Mouse (Mus musculus) thymus, postnatal 25 days (tissue): ENCODE results near the gene Anks1b.

ENCODE experiments used
- DNase-seq: peaks from one replicate; pipeline ENCODE4 v3.0.0; 2022

Gene Anks1b

GRCm38 (mm10) chr10:90400382-90400781 is 527.1 kb downstream of the Anks1b start:
- DNase-seq: no peak

- no peak for DNase-seq
Observed at GRCm38 (mm10) chr10:90408484-90408883, 535.2 kb downstream of the Anks1b start.

GRCm38 (mm10) chr10:90431527-90431926 is 558.2 kb downstream of the Anks1b start:
- DNase-seq: no peak

- no peak for DNase-seq
Observed at GRCm38 (mm10) chr10:90431974-90432373, 558.7 kb downstream of the Anks1b start.

DNA sequence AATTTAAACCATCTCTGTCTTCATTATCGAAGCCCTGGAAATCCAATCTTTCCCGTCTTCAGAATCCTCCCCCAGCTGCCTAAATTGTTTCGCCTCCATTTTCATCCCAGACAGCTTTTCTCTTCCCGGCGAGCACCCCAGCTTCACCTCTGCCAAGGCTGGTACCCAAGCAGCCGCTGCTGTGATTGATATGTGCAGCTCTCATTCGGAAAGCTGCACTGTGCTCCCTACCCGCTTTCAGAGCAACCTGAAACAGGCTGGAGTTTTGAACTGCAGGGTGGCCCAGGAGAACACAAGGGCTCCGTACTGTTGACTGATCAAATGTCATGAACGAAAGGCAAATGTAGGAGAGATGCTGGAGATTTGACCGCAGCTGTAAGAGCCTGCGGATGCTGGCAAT is 559.2 kb downstream of the Anks1b start:
- no peak for DNase-seq

DNA sequence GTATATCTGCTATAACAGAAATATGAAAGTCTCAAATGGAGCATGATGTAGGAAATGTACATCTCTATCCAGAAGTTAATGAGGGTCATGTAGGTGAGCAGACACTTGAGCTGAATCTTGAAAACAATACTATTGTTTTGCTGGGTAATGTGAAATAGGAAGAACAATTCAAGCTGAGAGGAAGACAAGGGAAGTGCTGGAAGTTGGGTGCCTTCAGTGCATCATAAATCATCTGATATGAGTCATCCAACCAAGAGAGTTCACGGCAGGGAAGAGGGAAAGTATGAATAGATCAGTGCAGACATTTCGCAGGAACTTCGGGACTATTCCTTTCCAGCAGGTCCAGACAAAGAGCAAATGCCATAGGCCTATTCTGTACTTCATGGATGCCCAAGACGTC is 567.7 kb downstream of the Anks1b start:
- DNase-seq: no peak

DNA sequence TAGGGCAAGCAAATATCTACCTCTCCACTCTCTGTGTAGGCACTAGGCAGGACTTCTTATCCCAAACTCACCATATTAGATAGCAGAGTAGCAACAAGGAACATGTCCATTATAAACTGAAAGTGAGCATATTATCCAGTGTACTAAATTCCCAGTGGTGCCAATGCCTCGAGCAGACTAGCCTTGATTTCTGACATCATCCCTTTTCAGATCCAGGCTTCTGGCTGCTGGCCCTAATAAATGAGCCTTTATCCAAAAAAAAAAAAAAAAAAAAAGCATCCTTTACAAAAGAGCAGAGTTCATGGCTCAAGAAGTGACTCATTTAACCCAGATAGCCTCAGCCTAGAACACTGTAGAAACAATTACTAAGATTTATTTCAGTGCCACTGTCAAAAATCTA is 568.3 kb downstream of the Anks1b start:
- no peak for DNase-seq

DNA sequence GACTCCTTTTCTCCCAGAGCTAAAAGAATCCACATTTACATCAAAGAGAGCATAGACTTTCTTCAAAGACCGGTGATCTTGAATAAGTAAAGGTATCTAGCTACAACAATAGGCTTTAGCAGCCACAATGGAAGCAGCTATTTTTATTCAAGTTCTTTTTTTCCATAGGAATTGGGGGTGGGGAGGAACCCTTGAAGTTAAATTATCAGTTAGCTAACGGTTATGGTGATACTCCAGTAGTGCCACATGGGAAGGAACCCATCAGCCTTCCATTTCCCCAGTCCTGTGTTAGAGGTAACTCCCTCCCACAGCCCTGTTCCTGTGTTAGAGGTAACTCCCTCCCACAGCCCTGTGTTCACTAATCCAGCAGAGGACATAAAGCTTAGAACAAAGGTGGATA is 591.6 kb downstream of the Anks1b start:
- DNase-seq: no peak

- no peak for DNase-seq
Observed at GRCm38 (mm10) chr10:90465426-90465825, 592.1 kb downstream of the Anks1b start.

DNA sequence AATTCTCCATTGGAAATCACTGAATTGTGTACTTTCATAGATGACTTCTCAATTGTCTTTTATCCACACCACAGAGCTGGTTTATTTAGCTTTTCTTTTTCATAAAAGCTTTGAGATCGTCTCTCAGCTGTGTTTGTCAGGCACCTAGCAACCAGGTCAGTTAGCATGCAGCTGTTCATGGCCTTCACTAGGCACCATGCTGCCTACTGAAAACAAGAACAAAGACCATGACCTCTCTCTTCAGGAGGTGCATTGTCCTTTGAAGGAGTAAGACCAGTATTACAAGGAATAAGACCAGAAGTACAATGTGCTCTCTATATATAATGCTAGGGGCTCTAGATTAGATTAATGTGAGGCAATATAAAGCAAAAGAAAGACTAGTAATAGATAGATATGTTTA is 594.2 kb downstream of the Anks1b start:
- no peak for DNase-seq

- DNase-seq: no peak
Observed at GRCm38 (mm10) chr10:90493436-90493835, 620.1 kb downstream of the Anks1b start.

DNA sequence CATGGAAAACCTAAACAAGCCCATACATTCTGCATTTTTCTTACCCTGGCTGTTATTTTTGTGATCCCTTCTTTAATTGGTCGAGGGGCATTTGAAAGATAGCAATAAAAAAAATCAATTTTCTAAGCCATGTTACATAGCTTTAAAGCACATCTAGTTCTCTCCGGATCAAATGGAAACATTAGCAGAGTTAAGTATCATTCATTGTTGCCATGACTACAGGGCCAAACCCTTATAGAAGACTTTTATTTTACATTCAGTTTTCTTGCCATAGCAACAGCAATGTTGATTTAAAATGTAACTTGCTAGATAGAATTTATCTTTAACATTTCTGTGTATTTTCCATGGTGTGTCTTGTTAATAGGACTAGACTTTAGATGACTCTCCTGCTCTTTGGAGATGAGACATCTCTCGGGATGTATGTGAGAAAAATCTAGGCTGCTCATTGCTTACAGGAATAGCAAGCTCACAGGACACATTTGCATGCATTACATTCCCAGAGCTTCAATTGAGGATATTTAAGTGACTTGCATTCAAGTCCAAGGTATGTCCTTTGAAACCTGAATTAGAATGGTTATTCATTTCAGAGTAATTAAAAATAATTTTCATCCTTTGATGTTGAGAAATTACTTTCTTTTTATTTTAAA is 620.8 kb downstream of the Anks1b start:
- no peak for DNase-seq

DNA sequence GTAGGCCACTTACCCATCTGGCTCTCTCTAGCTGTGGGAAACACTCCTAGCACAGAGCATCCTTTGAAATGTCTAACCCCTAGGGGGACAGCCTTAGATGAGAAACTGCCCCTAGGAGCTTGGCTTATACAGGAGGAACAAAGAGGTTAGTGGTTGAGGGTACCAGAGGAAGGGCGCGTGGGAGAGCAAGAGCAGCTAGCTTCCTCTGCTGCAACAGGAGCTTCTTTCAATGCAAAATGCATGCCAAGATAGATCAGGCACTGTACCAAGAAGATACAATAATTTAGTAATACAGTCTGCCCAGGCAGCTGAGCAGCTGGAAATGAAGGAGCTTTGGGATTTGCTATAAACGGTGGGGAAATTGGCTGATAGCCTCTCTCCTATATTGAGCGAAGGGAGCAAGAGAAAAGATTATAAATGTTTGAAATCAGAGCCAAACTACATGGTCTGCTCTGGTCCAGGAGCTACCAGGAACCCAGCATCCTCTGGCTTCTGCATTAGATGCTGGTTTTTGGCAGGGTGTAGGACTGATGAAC is 621.7 kb downstream of the Anks1b start:
- DNase-seq: no peak

DNA sequence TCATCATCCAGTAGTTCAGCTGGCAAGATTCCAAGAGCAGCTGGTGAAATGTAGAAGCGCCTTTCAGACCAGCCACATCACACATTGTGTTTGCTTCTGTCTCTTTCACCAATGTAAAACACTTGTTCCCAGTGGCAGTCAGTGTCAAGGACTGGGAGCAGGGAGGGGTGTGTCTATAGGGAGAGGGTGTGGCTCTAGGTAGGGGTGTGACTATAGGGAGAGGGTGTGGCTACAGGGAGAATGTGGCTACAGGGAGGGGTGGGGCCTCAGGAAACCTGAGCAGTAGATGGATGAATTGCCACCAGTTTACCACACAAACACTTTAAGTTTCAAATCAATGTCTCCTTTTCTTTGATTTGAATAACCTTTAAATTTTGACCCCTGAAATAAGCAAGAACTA is 634.3 kb downstream of the Anks1b start:
- DNase-seq: no peak

DNA sequence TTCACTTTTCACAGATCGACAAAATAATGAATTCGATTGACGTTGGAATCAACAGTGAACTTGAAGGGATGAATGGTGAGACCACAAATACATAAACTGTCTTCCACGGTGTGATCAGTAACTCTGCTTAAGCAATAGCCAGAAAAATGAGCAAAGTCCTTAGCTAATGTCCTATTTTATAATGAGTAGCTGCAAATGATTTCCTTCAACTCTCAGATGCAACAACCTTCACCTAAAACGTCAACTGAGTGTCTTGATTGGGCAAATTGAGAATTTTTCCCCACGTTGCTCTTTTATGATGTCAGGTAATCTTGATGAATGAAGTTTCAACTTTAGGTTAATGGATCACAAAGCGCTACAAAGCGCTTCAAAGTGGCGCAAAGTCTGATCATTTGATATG is 639.5 kb downstream of the Anks1b start:
- no peak for DNase-seq

- no peak for DNase-seq
Observed at GRCm38 (mm10) chr10:90531813-90532212, 658.5 kb downstream of the Anks1b start.

DNA sequence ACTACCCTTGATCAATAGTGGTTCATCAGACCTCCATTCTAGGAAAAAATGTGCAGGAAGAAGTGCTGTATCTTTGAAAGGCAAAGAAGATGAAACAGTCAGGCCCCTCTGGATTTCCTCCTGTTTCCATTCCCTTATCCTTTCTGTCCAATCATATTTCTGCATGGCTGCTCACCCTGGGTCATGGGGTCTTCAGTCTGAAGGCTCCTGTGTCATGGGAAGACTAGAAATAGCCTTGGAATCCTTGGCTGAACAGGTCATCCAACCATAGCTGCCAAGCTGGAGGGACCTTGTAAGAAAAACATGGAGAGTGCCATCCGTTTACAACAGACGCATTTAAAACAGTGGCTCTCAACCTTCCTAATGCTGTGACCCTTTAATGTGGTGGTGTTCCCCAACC is 662.1 kb downstream of the Anks1b start:
- no peak for DNase-seq

DNA sequence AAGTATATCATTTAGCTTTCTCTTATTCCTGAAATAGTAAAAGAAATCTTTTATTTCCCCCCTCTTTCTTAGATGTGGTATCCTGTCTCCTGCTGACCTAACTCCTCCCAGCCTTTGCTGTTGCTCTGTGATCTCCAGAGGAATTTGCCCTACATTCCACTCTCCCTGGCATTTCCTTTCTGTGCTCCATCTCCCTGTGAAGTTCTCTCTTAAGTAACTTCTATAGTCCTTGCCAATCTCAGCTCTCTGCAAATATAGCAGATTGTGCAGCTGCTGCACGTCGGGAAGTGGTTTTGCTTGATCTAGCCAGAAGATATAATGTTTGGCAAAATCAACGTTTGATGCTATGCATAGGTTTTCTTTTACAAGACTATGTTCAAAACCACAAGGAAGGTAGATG is 673.3 kb downstream of the Anks1b start:
- DNase-seq: no peak

GRCm38 (mm10) chr10:90562906-90563305 is 689.6 kb downstream of the Anks1b start:
- DNase-seq: no peak

DNA sequence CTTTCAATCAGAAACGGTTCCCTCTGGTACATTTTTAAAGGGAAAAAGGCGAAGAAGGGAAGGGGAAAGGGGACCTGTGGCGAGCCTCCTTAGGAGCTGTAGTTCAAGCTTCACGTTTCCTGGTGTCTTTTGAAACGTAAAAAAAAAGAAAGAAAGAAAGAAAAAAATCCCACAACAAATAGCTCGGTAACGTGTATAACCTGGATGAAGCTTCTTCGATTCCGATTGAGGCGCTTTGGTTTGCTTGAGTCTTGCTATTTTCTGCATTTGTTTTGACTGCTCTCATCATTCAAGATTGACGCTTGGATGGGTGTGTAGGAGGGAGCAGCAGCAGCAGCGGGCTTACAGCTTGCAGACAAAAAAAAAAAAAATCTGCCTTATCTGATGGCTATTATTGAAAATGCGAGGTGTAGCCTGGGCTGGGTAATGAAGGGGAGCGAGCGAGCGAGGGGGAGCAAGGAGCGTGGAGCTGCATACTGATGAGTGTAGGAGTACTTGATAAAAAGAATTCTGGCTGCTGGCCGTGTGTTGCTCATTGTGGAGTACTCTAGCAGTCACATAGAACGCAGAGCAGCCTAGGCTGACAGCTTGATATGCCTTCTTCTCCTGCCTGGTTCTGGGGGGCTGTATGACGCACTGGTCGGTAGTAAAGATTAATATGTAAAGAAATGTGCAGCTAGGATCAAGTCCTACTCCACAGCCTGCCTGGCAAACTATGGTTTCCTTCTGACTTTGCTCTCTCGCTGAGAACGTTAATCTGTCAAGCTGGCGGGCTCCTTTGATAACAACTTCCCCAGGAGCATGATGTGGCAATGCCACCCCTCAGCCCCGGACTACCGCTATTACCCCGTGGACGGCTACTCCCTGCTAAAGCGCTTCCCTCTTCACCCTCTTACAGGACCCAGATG is 703.1 kb downstream of the Anks1b start:
- DNase-seq: no peak

DNA sequence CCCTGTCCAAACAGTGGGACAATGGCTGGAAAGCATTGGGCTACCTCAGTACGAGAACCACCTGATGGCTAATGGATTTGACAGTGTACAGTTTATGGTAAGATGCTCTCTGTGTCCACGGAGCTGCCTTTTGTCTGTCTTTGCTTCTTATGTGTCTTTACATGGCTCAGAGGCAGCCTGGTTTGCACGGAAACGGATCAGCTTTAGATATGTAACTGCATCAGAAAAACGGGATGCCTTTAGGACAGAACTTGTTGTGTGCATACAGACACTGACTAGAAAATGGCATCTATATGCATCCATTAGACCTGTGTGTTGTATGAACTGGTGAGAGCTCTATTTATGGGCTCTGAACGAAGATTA is 703.8 kb downstream of the Anks1b start:
- no peak for DNase-seq

- no peak for DNase-seq
Observed at GRCm38 (mm10) chr10:90577777-90578176, 704.5 kb downstream of the Anks1b start.

DNA sequence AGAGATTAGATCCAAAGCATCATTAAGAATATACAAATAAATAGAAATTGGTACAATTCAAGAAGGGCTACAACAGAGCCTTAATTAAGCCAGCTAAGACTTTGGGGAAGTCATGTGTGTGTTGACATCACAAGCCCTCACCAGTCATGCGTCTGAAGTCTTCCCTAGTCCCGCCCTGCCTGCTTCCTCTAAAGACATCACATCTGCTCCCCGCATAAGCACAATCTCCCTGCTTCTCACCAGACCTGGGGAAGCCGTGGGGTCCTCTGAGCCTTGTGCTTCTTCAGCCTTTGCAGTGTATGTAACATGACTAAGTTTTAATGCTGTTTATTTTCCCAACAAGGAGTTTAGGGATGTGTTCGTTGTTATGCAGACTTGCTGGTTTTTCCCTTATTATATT is 706.7 kb downstream of the Anks1b start:
- no peak for DNase-seq

GRCm38 (mm10) chr10:90584052-90584451 is 710.7 kb downstream of the Anks1b start:
- no peak for DNase-seq
